Mouse (Mus musculus): Measurements from ENCODE around the gene Tnp2.
"Not testable (repeated sequence)": the region's sequence is repeated elsewhere in the genome, so short reads cannot be mapped to it uniquely, and the experiment has no call there.

Gene Tnp2

DNA sequence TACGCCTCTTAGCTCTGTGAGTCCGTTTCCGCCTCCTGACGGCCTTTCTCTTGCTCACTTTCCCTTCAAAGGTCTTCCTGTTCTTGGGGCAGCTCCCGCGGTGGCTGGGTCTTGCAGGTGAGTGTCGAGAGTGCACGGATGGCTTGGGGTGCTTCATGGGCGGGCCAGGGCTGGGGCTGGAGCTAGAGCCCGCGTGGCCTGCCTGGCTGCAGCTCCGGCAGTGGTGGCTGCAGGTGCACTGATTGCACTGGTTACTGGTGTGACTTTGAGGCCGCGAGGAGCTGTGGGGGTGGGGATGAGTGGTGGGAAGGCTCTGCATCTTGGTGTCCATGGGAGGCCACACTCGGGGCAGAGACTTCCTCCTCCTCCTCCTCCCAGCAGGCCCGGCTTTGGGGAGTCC lies at the start of gene Tnp2:
TSS of gene Tnp2 (minus strand) at position 390 of the 400 bp plus-strand sequence.
- no peak for DNase-seq

DNA sequence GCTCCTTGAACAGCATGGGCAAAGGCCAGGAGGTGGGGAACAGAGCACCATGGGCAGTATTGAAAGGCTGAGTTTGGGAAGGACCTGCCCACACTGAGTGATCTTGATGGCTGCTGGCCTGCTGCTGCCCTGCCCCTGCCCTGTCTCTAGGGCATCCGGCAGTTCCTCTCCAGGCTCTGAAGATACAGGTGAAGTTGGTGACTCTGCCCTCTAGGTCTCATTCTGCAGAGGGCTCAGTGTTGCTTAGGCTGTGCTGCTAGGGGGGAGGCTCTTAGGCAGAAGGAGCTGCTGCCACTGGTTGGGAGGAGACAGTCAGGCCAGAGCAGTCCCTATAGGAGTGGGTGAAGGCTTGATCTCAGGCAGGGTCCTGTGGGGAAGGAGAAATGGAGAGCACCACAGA lies 49.4 kb upstream of the Tnp2 start:
- DNase-seq, result no peak

DNA sequence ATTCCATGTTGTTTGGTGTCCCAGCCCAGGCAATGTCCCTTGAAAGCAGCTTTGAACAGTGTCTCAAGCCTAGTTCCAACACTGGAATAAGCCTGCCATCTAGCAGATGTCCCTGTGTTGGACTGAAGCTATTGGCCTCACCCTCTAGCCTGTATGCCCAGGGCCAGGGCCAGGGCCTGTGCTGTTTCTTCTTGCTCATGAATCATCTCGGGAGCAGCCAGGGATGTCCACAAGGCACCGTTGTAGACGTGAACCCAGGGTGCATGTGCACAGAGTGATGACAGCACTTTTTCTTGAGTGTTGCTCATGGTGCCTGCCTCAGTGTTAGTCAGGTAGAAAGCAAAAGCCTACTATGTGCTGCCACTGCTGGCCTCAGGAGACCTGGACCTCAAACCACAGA lies 48.8 kb upstream of the Tnp2 start:
- DNase-seq, result no peak

DNA sequence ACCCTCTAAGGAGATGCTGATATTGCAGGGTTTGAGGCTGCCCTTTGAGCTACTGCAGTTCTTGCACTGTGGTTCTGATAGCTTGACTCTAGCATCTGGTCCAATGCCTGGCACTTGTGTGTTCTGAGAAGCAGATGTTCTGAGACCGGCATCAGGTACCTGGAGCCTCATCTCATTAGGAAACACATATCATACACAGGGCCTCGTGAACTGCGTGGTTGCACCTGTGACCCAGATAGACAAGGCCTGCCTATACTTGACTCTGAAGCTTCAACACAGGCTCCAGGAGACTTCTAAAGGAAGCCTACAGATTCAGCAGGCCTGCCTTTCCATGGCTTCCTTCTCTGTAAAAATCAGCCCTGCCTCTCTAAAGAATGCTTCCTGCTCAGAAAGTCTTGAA lies 47.9 kb upstream of the Tnp2 start:
- no peak for DNase-seq

DNA sequence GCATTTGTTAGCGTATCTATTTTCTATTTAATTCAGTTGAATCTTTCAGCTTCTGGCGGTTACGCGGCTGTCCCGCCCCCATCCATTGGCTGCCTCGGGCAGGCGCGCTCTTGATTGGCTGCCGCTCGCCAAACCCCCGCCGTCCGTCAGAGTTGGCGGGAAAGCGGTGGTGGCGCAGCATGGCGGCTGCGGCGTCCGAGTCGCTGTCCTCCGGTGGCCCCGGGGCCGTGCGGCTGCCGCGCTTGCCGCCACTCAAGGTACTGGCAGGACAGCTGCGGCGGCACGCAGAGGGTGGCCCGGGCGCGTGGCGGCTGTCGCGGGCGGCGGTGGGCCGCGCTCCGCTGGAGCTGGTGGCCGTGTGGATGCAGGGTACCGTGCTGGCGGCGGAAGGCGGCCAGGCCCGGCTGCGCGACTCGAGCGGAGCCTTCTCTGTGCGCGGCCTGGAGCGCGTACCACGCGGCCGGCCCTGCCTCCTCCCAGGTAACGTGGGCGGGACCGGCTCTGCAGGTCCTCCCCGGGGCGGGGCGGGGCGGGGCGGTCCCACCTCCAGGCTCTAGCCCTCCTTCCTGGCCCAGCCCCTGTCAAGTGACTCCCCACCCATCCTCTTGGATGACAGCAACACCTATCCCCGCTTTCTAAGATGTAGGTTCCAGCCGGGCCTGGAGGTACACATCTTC lies 46.6 kb upstream of the Tnp2 start, which contains the start of gene Rmi2:
TSS of gene Rmi2 (plus strand) at position 149 of the 677 bp plus-strand sequence.
- peak; percentile 90 for DNase-seq

DNA sequence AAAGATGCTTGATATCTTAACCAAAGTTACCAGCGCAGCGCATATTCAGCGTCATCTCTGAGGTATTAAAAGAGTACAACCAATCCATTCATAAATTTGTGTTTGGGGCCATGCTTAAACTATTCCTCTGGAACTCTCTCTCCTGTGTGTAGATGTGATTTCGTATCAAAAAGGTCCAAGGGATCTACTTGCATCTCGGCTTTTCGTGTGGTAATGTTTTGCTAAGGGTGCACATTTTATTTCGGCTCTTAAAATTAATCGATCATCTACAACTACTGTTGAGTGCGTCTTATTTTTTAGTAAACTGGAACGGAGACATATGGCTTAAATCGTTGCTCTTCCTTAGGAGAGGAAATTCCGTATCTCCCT lies 46.1 kb upstream of the Tnp2 start:
- no peak for DNase-seq

DNA sequence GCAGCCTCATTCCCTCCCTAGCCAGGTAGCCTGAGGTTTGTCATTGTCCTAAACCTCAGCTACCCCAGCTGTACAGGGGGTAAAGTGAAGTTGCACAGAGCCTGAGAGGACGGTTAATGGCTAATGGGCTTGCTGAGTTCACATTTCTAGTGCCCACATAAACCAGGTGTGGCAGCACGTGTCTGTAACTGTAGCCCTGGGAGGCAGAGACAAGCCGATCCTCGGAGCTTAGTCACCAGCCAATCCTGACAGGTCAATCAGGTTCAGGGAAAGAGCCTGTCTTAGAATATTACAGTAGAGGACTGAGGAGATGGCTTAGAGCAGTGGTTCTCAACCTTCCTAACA lies 40.0 kb upstream of the Tnp2 start:
- no peak for DNase-seq

DNA sequence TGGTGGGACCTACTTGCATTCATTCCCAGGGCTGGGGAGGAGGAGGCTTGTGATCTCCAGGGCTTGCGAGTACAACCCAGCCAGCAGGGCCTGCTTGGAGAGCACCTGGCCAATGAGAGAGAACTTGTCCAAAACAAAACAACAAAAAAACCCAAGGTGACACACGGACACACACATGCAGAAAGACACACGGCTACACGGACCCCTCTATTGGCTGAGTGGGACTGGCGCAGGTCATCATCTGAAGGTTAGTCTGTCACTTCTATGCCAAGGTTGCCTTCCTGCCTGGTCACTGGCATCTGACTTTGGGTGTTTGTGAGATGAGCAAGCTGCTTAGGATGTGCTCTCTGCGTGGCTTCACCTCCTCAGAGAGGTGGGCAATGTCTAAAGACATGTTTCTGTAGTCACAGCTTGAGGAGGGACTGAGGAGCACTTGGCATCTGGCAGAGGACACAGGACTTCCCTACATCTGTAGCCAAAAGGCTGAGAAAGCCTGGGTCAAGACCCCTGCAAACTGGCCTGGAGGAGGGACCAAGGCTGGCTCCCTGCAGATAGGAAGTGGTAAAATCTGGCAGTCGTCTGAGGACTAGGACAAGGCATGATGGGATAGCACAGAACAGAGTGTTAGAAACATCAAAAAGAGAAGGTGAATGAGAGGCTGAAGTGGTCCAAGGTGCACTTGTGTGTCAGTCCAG lies 39.5 kb upstream of the Tnp2 start:
- DNase-seq, result no peak

DNA sequence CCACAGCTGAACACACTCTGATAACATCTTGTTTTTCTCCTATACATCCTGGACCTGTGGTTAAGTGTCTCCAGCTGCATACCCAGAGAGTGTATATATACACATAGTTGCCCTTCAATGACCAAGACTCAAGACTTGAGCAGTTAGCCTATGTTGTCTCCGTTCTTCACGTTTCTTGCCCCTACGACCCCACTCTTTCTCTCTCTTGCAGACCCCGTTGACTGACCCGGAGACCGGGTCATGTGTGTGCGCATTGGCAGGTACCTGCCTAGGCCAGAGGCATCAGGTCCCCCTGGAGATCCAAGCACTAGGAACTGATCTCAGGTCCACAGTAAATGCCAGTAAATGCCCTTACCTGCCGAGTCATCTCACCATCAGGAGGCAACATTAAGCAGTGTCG lies 38.8 kb upstream of the Tnp2 start:
- DNase-seq, result no peak

DNA sequence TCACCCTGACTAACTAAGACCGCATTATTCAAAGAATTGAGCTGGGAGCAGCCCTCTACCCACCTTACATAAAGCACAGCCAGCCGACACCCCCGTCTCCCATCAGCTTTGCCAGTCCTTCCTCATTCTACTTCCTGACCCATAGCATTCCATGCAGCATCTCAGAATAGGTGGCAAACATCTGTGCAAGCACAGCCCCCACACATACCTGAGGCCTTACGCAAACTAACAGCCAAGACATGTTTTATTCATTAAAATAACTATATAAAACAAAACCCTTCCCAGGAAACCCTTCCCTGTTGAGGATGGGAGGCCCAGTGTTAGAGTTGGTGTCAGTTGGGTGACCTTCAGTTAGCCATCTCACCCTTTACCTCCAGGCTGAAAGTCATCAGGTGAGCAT lies 37.4 kb upstream of the Tnp2 start:
- DNase-seq, result no peak

DNA sequence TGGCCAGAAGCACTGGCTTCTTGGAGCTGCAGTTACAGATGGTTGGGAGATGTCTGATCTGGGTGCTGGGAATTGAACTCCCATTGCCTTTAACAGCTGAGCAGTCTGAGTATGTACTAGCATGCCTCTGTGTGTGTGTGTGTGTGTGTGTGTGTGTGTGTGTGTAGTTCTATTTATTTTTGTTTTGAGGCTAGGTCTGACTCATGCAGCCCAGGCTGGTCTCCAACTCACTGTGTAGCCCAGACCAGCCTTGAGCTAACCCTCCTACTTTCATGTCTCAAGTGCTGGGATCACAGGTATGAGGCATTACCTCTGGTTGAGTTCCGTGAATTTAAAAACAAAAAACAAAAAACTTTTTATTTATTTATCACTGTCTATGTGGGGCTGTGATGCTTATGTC lies 36.1 kb upstream of the Tnp2 start:
- no peak for DNase-seq

DNA sequence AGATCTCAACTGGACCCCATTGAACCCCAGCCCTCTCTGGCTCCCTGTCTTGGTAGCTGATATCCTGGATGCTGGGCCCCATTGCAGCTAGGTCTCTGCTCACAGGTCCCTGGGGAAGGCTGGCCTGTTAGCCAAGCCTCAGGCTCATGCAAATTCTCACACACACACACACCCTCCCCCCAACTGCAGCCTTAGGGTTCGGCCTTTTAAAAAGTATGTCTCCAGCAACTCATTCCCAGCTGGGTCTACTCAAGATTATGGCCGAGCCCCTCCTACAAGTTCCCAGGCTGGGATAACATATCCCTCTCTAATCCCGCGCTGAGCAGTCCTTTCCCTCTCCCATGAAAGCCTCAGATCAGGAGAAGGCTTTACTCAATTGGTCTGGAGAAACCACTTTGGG lies 32.9 kb upstream of the Tnp2 start:
- no peak for DNase-seq

DNA sequence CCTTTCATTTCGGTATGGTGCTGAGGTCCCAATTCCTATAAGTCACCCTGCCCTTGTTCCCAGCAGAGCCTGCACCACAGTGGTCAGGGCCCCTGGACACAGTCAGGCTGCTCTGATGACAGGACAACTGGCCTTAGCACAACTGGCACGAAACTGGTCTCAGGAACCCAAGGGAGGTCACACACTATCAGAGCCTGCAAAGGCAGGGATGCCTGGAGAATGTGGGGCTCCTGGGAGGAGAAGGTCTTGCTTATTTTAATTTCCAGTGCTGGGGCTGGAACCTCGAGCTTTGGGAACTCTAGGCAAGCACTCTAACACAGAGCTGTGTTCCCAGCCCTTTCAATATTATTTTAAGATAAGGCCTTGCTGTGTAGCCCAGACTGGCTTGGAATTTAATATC lies 31.5 kb upstream of the Tnp2 start:
- DNase-seq, result no peak

DNA sequence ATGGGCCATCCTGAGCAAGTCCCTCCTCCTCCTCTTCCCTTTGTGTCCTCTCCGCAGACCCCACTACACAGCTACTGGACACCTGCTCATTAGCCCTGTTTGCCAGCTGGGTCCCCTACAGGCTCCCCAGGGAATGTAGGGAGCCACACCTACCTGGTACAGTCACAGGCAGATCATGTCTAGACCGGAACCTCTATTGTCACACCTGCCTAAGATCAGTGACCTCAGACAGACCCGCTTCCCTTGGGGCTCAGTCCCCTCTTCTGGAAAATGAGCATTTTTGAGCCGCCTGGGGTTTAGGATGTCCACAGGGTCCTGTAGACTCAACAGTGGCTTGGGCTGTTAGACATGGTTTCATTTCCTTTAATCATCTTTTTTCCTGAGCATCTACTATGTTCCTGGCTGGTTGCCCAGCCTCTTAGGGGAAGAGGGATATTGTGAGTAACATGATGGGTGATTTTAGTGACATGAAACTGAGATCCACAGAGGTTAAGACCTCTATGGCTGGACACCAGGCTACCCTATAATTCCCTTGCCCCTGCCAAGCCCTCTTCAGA lies 30.2 kb upstream of the Tnp2 start:
- no peak for DNase-seq

DNA sequence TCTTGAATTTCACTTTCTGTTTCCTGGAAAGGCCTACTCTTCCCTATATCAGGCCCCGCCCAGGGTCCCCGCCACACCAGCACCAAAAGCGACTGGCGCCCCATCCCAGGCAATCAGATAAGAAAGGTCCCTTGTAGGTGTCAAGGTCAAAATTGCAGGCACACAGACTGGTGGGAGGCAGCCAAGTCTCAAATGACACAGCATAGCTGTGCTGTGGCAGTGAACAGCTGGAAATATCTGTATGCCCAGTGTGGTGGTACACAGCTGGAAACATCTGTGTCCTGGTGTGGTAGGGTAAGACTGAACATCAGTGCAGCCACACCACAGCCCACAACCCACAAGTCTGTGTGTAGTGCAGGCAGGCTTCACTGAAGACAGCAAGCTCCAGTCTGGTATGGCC lies 26.4 kb upstream of the Tnp2 start:
- DNase-seq, result no peak

DNA sequence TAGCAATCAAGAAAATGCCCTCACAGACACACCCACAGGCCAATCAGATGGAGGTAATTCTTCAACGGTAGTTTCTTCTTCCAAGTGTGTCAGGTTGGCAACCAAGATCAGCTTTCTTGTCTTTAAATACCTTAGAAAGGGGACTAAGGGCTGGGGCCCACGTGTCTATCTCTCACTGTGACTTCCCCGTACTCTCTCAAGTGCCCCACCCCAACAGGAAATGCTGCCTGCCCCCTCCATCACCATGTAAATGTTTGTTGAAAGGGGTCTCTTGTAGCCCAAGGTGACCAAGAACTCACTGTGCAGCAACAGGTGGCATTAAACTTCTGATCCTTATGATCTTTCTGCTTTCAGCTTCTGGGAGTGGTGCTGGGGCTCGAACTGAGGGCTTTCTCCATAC lies 25.3 kb upstream of the Tnp2 start:
- no peak for DNase-seq

DNA sequence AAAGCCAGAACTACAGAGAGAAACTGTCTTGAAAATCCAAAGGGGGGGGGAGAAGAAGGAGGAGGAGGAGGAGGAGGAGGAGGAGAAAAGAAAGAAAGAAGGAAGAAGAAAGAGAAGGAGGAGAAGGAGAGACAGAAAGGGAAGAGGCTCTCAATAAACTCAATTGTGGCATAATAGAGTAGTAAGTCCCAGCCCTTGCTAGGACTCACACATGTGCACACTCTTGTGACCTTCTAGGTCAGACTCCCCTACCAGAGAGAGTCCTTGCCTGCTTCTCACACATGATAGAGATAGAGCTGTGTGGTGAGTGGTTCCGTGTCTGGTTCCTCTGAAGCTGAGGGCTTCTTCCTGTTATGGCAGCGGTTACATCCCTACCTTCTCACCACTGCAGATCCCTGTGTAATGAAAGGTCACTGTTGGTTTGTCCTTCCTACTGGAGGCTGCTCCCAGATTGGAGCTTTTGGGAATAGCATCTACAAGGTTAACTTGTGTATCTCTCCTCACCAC lies 24.5 kb upstream of the Tnp2 start, which contains the start of gene Gm11172:
TSS of gene Gm11172 (plus strand) at position 51 of the 507 bp plus-strand sequence.
- no peak for DNase-seq

DNA sequence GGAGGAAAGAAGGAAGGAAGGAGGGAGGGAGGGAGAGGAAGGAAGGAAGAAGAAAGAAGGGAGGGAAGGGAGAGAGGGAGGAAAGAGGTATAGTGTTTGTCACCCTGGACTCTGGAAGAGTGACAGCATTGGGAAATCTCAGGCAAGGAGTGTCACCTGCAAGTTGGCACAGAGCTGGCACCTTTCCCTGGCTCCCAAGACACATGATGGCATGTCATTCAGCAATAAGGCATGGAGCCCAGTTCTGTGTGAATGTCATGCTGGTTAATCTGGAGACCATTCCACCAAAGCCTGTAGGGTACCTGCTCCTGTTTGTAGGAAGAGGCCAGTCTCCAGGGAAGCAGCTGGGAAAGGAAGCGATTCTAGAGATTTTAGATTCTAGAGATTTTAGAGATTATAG lies 21.9 kb upstream of the Tnp2 start:
- no peak for DNase-seq

DNA sequence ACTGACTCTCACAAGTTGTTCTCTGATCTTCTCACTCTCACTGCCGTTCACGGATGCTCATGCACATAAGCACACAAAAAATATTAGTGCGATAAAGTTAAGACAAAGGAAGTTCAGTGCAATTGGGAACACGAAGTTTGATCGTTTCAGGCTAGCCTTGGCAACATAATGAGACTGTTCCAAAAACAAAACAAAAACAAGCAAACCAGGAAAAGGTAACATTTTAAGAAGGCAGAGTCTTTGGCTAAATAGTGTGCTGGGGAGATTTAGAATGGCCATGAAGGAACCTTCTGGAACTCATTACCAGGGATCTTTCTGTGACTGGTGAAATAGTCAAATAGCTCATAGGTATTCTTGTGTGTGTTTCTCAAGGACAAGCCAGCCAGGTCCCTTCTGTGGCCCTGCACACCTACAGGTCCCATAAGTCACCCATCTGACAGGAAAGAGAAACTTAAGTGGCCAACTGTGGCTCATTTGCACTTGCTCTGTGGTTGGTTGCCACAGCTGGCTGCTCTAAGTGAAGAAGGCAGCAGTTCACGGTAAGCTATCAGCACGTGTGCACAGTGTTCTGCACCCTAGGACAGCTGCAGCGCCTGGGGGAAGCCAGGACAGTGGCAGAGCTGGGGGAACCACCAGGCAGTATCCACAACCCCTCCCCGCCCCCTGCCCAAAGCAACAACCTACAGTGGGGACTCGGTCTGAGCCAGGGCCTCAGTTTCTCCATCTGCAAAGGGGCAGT lies 17.5 kb upstream of the Tnp2 start, which contains the start of gene Prm1:
TSS of gene Prm1 (minus strand) at position 51 of the 739 bp plus-strand sequence.
- no peak for DNase-seq

DNA sequence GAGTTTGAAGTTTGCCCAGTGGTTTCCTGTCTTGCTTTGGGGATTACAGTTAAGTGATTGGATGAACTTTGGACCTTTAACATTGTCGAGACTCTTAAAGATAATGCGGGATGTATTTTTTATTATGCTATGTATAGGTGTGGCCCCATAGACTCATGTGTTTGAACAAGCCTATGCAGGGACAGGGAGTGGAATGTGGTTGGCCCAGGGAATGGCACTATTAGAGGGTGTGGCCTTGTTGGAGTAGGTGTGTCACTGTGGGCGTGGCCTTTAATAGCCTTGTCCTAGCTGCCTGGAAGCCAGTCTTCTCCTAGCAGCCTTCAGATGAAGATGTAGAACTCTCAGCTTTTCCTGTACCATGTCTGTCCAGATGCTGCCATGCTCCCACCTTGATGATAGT lies 14.0 kb upstream of the Tnp2 start:
- not testable (repeated sequence) for DNase-seq

DNA sequence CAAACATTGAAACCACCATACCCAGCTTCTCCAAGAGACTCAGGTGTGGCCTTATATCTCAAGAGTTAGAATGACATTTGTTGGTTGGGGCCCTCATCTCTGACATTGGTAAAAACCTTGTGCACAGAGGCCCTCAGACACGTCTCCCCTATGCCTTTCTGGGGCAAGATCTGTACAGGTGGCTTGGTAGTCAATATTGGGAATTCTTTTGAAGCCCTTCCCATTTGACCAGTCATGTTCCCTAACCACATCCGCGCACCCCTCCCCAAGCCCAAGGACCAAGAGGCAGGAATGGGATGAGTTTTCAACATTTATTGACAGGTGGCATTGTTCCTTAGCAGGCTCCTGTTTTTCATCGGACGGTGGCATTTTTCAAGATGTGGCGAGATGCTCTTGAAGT lies 7.6 kb upstream of the Tnp2 start, which contains the start of gene Prm2:
TSS of gene Prm2 (minus strand) at position 101 of the 400 bp plus-strand sequence.
- no peak for DNase-seq

DNA sequence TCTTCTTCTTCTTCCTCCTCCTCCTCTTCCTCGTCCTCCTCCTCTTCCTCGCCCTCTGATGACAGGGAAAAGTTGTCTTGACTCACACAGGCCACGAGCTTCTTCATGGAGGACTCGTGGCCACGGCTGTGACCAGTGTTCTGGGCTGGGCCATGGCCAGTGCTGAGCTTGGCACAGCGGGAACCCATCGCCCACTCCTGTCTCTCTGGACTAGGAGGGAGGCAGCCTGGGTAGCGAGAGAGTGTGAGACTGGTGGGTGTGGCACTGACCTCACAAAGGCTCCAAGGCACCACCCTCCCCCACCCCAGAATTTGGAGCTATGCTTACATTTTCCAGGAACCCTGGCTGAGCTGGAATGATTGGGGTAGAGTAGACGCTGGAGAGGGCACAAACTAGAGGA lies 2.2 kb upstream of the Tnp2 start, which contains the start of gene Prm3:
TSS of gene Prm3 (minus strand) at position 213 of the 400 bp plus-strand sequence.
- no peak for DNase-seq

DNA sequence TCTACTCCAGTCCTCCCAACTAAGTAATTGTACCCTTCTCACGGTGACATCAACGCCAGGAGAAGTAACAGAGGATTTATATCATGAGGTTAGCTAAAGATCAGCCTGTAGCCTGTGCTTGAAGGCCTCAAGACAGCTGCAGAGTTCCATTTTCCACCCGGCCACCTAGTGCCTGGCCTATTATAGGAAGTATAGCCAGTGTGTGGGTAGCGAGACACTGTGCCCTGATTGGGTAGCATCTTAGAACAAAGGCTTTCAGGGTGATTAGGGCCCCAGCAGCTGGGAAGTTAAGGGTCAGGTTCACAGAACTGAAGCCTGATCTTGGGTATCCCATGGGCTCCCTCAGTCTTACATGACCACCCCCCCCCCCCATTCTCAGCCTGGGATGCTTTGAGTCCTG lies 406 bp upstream of the Tnp2 start:
- no peak for DNase-seq

All from right cerebral cortex, adult 18-20 months (tissue).